Mouse (Mus musculus) neural tube, embryonic 14.5 days (tissue): ENCODE measurements around the gene Psmc5. TPM values are rescaled to one million over a fixed set of nuclear protein-coding genes. Genes with fewer than 3 reads are reported as not detected.

Source experiments
- ATAC-seq: fragments of 200-750 bp; cut with Nextera tagmentation; 2 replicates; pipeline ENCODE4 v1.8.0; 2017; ENCODE audit warnings: low read depth, mild to moderate bottlenecking, moderate TSS enrichment, moderate library complexity
- H3K27ac ChIP-seq: fragments of 300-500 bp; sonication (generic); 2 replicates; pipeline ENCODE4 v1.5.1; 2014; ENCODE audit warnings: low read depth, mild to moderate bottlenecking, control low read depth, low read length, moderate library complexity, mixed read lengths
- H3K27me3 ChIP-seq: fragments of 300-500 bp; sonication (generic); 2 replicates; pipeline ENCODE4 v1.6.1; 2014; ENCODE audit warnings: low read length; ENCODE audit not compliant: control insufficient read depth, insufficient read depth
- H3K36me3 ChIP-seq: fragments of 300-500 bp; sonication (generic); 2 replicates; pipeline ENCODE4 v1.6.1; 2014; ENCODE audit warnings: low read length, mixed read lengths; ENCODE audit not compliant: control insufficient read depth, insufficient read depth
- H3K4me1 ChIP-seq: fragments of 300-500 bp; sonication (generic); 2 replicates; pipeline ENCODE4 v1.6.1; 2014; ENCODE audit warnings: low read length; ENCODE audit not compliant: control insufficient read depth, insufficient read depth
- H3K4me2 ChIP-seq: fragments of 300-500 bp; sonication (generic); 2 replicates; pipeline ENCODE4 v1.6.1; 2014; ENCODE audit warnings: mild to moderate bottlenecking, low read depth, low read length, control low read depth
- H3K4me3 ChIP-seq: fragments of 300-500 bp; sonication (generic); 2 replicates; pipeline ENCODE4 v1.5.1; 2014; ENCODE audit warnings: low read depth, low read length, control low read depth, mixed read lengths
- H3K9ac ChIP-seq: fragments of 300-500 bp; sonication (generic); replicated peaks from 2 replicates; pipeline ENCODE4 v1.6.1; 2014; ENCODE audit warnings: low read depth, mild to moderate bottlenecking, control low read depth, low read length, mixed read lengths
- H3K9me3 ChIP-seq: fragments of 300-500 bp; sonication (generic); 2 replicates; pipeline ENCODE4 v1.6.1; 2016; ENCODE audit warnings: low read length; ENCODE audit not compliant: control insufficient read depth
- WGBS: fragments of 180-500 bp; shearing (Covaris S2); extraction: QIAGEN DNeasy Blood & Tissue Kit; methylation state at CpG from one replicate; pipeline ENCODE4 v1.1.7; 2014; 5-methylcytosine and 5-hydroxymethylcytosine counted together
- polyA plus RNA-seq: library from polyadenylated mRNA; unstranded; fragments of >200 nt; fragmentation: Nextera tagmentation; extraction: Ambion mirVana; gene quantifications from 2 replicates; pipeline ENCODE4 v1.2.1, GENCODE M21; 2014

Psmc5 gene
- polyA plus RNA-seq, 1 experiment from 2014 or later: 300 TPM

GRCm38 (mm10) chr11:106246834-106247233, 9.1 kb upstream of the Psmc5 start:
- 96% methylated on average over 1 of the region's 1 CpGs for WGBS
- Histone ChIP-seq H3K4me1 (no peaks in the 10 kb centered on the region), H3K9me3 (no peaks in the 10 kb centered on the region), H3K4me2 (no peak overlapping the region), H3K27ac (no peak overlapping the region), H3K4me3 (no peak overlapping the region), H3K36me3 (peaks cover 90% of the 10 kb centered on the region), H3K27me3 (no peaks in the 10 kb centered on the region), H3K9ac (no peak overlapping the region)
- no peak for ATAC-seq

- Histone ChIP-seq H3K27me3 (no peaks in the 10 kb centered on the region), H3K4me1 (no peaks in the 10 kb centered on the region), H3K4me3 (no peak overlapping the region), H3K9ac (no peak overlapping the region), H3K27ac (no peak overlapping the region), H3K36me3 (peaks cover 79% of the 10 kb centered on the region), H3K9me3 (no peaks in the 10 kb centered on the region), H3K4me2 (no peak overlapping the region)
- ATAC-seq: no peak
- WGBS: 90% methylated on average over 7 of the region's 7 CpGs
These were observed 6.6 kb upstream of the Psmc5 start for GRCm38 (mm10) chr11:106249326-106249725.

- peaks cover 15% of the 10 kb centered on the region for H3K4me1 ChIP-seq
- ATAC-seq: no peak
- no peaks in the 10 kb centered on the region for H3K9me3 ChIP-seq
- 19% methylated on average over 2 of the region's 2 CpGs for WGBS
- peak overlapping the region; percentile 68 for H3K4me3 ChIP-seq
- peak overlapping the region; percentile 89 for H3K4me2 ChIP-seq
- H3K9ac ChIP-seq: peak overlapping the region; percentile 44; the same call in 1 of the 2 replicates
- no peaks in the 10 kb centered on the region for H3K27me3 ChIP-seq
- peaks cover 28% of the 10 kb centered on the region for H3K36me3 ChIP-seq
- H3K27ac ChIP-seq: no peak overlapping the region
These were observed 1.2 kb upstream of the Psmc5 start for GRCm38 (mm10) chr11:106254767-106255166.

GRCm38 (mm10) chr11:106255174-106255573, 780 bp upstream of the Psmc5 start:
- Histone ChIP-seq H3K9ac (peak overlapping the region; percentile 44), H3K36me3 (peaks cover 24% of the 10 kb centered on the region), H3K4me3 (peak overlapping the region; percentile 68), H3K4me2 (peak overlapping the region; percentile 89), H3K9me3 (no peaks in the 10 kb centered on the region), H3K4me1 (peaks cover 15% of the 10 kb centered on the region), H3K27ac (no peak overlapping the region), H3K27me3 (no peaks in the 10 kb centered on the region)
- 4% methylated on average over 22 of the region's 22 CpGs for WGBS
- ATAC-seq: 0 out of 2 replicates have a peak, but pooled peaks have one; percentile 2

GRCm38 (mm10) chr11:106256775-106257174, 821 bp downstream of the Psmc5 start:
- Histone ChIP-seq H3K36me3 (peaks cover 19% of the 10 kb centered on the region), H3K4me1 (peaks cover 15% of the 10 kb centered on the region), H3K9me3 (no peaks in the 10 kb centered on the region), H3K9ac (peak overlapping the region; percentile 67; the same call in 1 of the 2 replicates), H3K4me3 (peak overlapping the region; percentile 68), H3K27me3 (no peaks in the 10 kb centered on the region), H3K27ac (no peak overlapping the region), H3K4me2 (peak overlapping the region; percentile 89)
- WGBS: 78% methylated on average over 5 of the region's 5 CpGs
- no peak for ATAC-seq

- H3K27me3 ChIP-seq: no peaks in the 10 kb centered on the region
- H3K27ac ChIP-seq: no peak overlapping the region
- peaks cover 8% of the 10 kb centered on the region; the same call in 1 of the 2 replicates for H3K4me1 ChIP-seq
- no peak overlapping the region for H3K4me3 ChIP-seq
- no peak overlapping the region for H3K9ac ChIP-seq
- 88% methylated on average over 14 of the region's 14 CpGs for WGBS
- peaks cover 45% of the 10 kb centered on the region for H3K36me3 ChIP-seq
- H3K9me3 ChIP-seq: no peaks in the 10 kb centered on the region
- ATAC-seq: no peak
- no peak overlapping the region for H3K4me2 ChIP-seq
These were observed 5.0 kb downstream of the Psmc5 start for GRCm38 (mm10) chr11:106260826-106261450.

GRCm38 (mm10) chr11:106263963-106264362, 8.0 kb downstream of the Psmc5 start:
- 93% methylated on average over 9 of the region's 9 CpGs for WGBS
- Histone ChIP-seq H3K9me3 (no peaks in the 10 kb centered on the region), H3K4me3 (no peak overlapping the region), H3K27ac (no peak overlapping the region), H3K4me1 (peaks cover 20% of the 10 kb centered on the region), H3K27me3 (no peaks in the 10 kb centered on the region), H3K9ac (no peak overlapping the region), H3K4me2 (no peak overlapping the region), H3K36me3 (peaks cover 45% of the 10 kb centered on the region)
- no peak for ATAC-seq

GRCm38 (mm10) chr11:106264988-106265387, 9.0 kb downstream of the Psmc5 start:
- no peak for ATAC-seq
- 94% methylated on average over 15 of the region's 15 CpGs for WGBS

GRCm38 (mm10) chr11:106265570-106265969, 9.6 kb downstream of the Psmc5 start:
- H3K9ac ChIP-seq: no peak overlapping the region
- H3K4me1 ChIP-seq: peaks cover 24% of the 10 kb centered on the region
- no peak overlapping the region for H3K27ac ChIP-seq
- WGBS: 93% methylated on average over 4 of the region's 4 CpGs
- no peaks in the 10 kb centered on the region for H3K9me3 ChIP-seq
- H3K4me3 ChIP-seq: no peak overlapping the region
- no peak overlapping the region for H3K4me2 ChIP-seq
- ATAC-seq: no peak
- peaks cover 45% of the 10 kb centered on the region for H3K36me3 ChIP-seq
- H3K27me3 ChIP-seq: no peaks in the 10 kb centered on the region

More at GRCm38 (mm10) chr11:106264988-106265387, 9.0 kb downstream of the Psmc5 start:
- Histone ChIP-seq H3K27ac (no peak overlapping the region), H3K4me1 (peaks cover 24% of the 10 kb centered on the region), H3K9me3 (no peaks in the 10 kb centered on the region), H3K36me3 (peaks cover 45% of the 10 kb centered on the region), H3K4me2 (no peak overlapping the region), H3K4me3 (no peak overlapping the region), H3K27me3 (no peaks in the 10 kb centered on the region), H3K9ac (no peak overlapping the region)
